Mouse (Mus musculus) ovary, adult 18-20 months (tissue): Measurements from ENCODE around the gene Drg1.
A peak's percentile ranks its signal among the peaks of the same experiment; 100 is the strongest.

Experiments
- DNase-seq: peaks from one replicate; pipeline ENCODE4 v3.0.0; 2022; ENCODE audit warnings: low spot score, mixed read lengths

Drg1 gene

GRCm38 (mm10) chr11:3266079-3266685 lies at the start of gene Drg1:
Drg1 (minus strand) TSS chr11:3266415.
- peak; percentile 94 for DNase-seq

GRCm38 (mm10) chr11:3314148-3314547 lies 47.9 kb upstream of the Drg1 start:
- no peak for DNase-seq

- DNase-seq: no peak
Measured at GRCm38 (mm10) chr11:3313294-3313693, 47.1 kb upstream of the Drg1 start.

GRCm38 (mm10) chr11:3311586-3312347 lies 45.6 kb upstream of the Drg1 start:
- DNase-seq: no peak

GRCm38 (mm10) chr11:3310789-3311585 lies 44.8 kb upstream of the Drg1 start:
- no peak for DNase-seq

GRCm38 (mm10) chr11:3309884-3310283 lies 43.7 kb upstream of the Drg1 start:
- no peak for DNase-seq

- DNase-seq: no peak
Measured at GRCm38 (mm10) chr11:3307875-3308274, 41.7 kb upstream of the Drg1 start.

- no peak for DNase-seq
Measured at GRCm38 (mm10) chr11:3305821-3306220, 39.6 kb upstream of the Drg1 start.

GRCm38 (mm10) chr11:3302792-3303191 lies 36.6 kb upstream of the Drg1 start:
- DNase-seq: no peak

- DNase-seq: no peak
Measured at GRCm38 (mm10) chr11:3302385-3302784, 36.2 kb upstream of the Drg1 start.

- DNase-seq: no peak
Measured at GRCm38 (mm10) chr11:3301075-3301474, 34.9 kb upstream of the Drg1 start.

- DNase-seq: no peak
Measured at GRCm38 (mm10) chr11:3298813-3299185, 32.6 kb upstream of the Drg1 start.

GRCm38 (mm10) chr11:3297871-3298812 lies 31.9 kb upstream of the Drg1 start:
- DNase-seq: no peak

- no peak for DNase-seq
Measured at GRCm38 (mm10) chr11:3296056-3296455, 29.8 kb upstream of the Drg1 start.

GRCm38 (mm10) chr11:3294641-3295040 lies 28.4 kb upstream of the Drg1 start:
- DNase-seq: no peak

- no peak for DNase-seq
Measured at GRCm38 (mm10) chr11:3293361-3293760, 27.1 kb upstream of the Drg1 start.

GRCm38 (mm10) chr11:3292711-3293249 lies 26.6 kb upstream of the Drg1 start:
- DNase-seq: no peak

- no peak for DNase-seq
Measured at GRCm38 (mm10) chr11:3292062-3292421, 25.8 kb upstream of the Drg1 start.

GRCm38 (mm10) chr11:3291311-3292061 lies 25.3 kb upstream of the Drg1 start:
- no peak for DNase-seq

- DNase-seq: no peak
Measured at GRCm38 (mm10) chr11:3290640-3291310, 24.6 kb upstream of the Drg1 start.
